Mouse (Mus musculus) leukemia stem cell, adult 10-12 weeks (primary cell): ENCODE results near the gene Rprm. TPM values are rescaled to one million over a fixed set of nuclear protein-coding genes. Genes with fewer than 3 reads are reported as not detected.

Experiments
- polyA plus RNA-seq: library from polyadenylated mRNA; stranded (reverse); fragments of >175 nt; gene quantifications from 2 replicates; pipeline ENCODE4 v1.2.3, GENCODE M21; 2012; ENCODE audit warnings: low replicate concordance

Gene Rprm
- 0.27 and 0.32 TPM in 2 replicates for polyA plus RNA-seq

GRCm38 (mm10) chr2:54085430-54086087, at the start of gene Rprm:
Rprm (minus strand) TSS chr2:54085552.

